Mouse (Mus musculus) midbrain, embryonic 16.5 days (tissue): ENCODE measurements around the gene Adnp. TPM values are rescaled to one million over a fixed set of nuclear protein-coding genes. Genes with fewer than 3 reads are reported as not detected.
A peak's percentile ranks its signal among the peaks of the same experiment; 100 is the strongest.

ENCODE experiments used
- ATAC-seq: fragments of 200-750 bp; cut with Nextera tagmentation; 2 replicates; pipeline ENCODE4 v1.8.0; 2017; ENCODE audit warnings: moderate TSS enrichment
- H3K27ac ChIP-seq: fragments of 300-500 bp; sonication (generic); 2 replicates; pipeline ENCODE4 v1.5.1; 2014; ENCODE audit warnings: mild to moderate bottlenecking, low read length, mixed read lengths
- H3K27me3 ChIP-seq: fragments of 300-500 bp; sonication (generic); 2 replicates; pipeline ENCODE4 v1.6.1; 2014; ENCODE audit warnings: low read depth, low read length, mixed read lengths; ENCODE audit not compliant: control insufficient read depth, insufficient read depth
- H3K36me3 ChIP-seq: fragments of 300-500 bp; sonication (generic); 2 replicates; pipeline ENCODE4 v1.6.1; 2014; ENCODE audit warnings: mild to moderate bottlenecking, low read length, moderate library complexity, mixed read lengths; ENCODE audit not compliant: control insufficient read depth, insufficient read depth
- H3K4me1 ChIP-seq: fragments of 300-500 bp; sonication (generic); 2 replicates; pipeline ENCODE4 v1.6.1; 2014; ENCODE audit warnings: mild to moderate bottlenecking, low read length, mixed read lengths; ENCODE audit not compliant: control insufficient read depth, insufficient read depth
- H3K4me2 ChIP-seq: fragments of 300-500 bp; sonication (generic); 2 replicates; pipeline ENCODE4 v1.6.1; 2014; ENCODE audit warnings: mild to moderate bottlenecking, low read length, mixed read lengths
- H3K4me3 ChIP-seq: fragments of 300-500 bp; sonication (generic); 2 replicates; pipeline ENCODE4 v1.5.1; 2014; ENCODE audit warnings: low read depth, mild to moderate bottlenecking, low read length, moderate library complexity, mixed read lengths
- H3K9ac ChIP-seq: fragments of 300-500 bp; sonication (generic); 2 replicates; pipeline ENCODE4 v1.6.1; 2014; ENCODE audit warnings: low read depth, low read length, mixed read lengths
- H3K9me3 ChIP-seq: fragments of 300-500 bp; sonication (generic); replicated peaks from 2 replicates; pipeline ENCODE4 v1.6.1; 2014; ENCODE audit warnings: mild to moderate bottlenecking, low read length, mixed read lengths; ENCODE audit not compliant: control insufficient read depth, poor library complexity, severe bottlenecking
- WGBS: fragments of 180-500 bp; shearing (Covaris S2); extraction: QIAGEN DNeasy Blood & Tissue Kit; methylation state at CpG from one replicate; pipeline ENCODE4 v1.1.7; 2014; 5-methylcytosine and 5-hydroxymethylcytosine counted together
- polyA plus RNA-seq: library from polyadenylated mRNA; unstranded; fragments of >200 nt; fragmentation: Nextera tagmentation; extraction: Ambion mirVana; gene quantifications from 2 replicates; pipeline ENCODE4 v1.2.1, GENCODE M21; 2015

The Adnp gene
- polyA plus RNA-seq, 1 experiment from 2014 or later = 2.8 TPM

DNA sequence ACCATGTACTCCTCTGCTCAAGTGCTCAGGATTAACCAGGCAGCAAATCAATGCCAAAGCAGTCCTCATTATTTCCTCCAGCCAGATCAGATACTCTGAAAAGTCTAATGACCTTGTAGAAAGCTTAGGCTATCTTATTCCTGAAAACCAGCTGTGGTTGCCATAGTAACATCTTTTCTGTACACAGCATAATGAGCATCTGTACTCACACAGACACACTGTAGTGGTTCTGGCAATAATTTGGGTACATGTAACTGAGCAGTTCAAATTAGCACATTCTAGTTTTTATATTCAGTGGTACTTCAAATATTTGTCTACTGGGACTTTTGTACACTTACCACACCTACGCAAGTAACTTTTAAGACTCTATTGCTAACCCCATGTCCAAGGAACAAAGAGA, 8.5 kb downstream of the Adnp start:
- no peaks in the 10 kb centered on the region for H3K9me3 ChIP-seq
- H3K4me2 ChIP-seq = 0 out of 2 replicates have a peak overlapping the region, but pooled peaks have one; percentile 9
- H3K27ac ChIP-seq = no peak overlapping the region
- no peak overlapping the region for H3K4me3 ChIP-seq
- 82% methylated on average over 1 of the region's 1 CpGs for WGBS
- no peaks in the 10 kb centered on the region for H3K27me3 ChIP-seq
- ATAC-seq = no peak
- no peak overlapping the region for H3K9ac ChIP-seq
- no peaks in the 10 kb centered on the region; the same call in 1 of the 2 replicates for H3K36me3 ChIP-seq
- H3K4me1 ChIP-seq = peaks cover 69% of the 10 kb centered on the region

DNA sequence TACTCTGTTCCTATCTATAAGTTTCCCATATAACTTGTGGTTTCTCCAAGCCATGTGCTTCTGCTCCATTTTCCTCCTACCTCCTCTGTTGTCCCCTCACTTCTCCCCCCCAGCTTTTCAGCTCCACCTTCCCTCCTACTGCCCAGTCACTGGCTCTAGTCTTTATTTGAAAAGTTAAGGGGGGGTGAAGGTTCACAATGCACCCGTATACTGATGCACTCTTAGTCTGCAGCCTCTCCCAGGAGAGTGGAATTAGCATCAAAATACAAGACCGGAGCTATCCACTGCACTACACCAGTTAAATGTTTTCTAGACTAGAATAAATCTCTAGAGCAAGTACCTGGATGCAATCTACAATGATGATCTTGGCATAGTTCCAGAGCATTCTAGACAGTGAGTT, 11.2 kb downstream of the Adnp start:
- no peaks in the 10 kb centered on the region for H3K27me3 ChIP-seq
- no peak overlapping the region for H3K4me2 ChIP-seq
- H3K9me3 ChIP-seq = no peaks in the 10 kb centered on the region
- H3K9ac ChIP-seq = no peak overlapping the region
- H3K4me3 ChIP-seq = no peak overlapping the region
- no peak overlapping the region for H3K27ac ChIP-seq
- no peak for ATAC-seq
- no peaks in the 10 kb centered on the region for H3K36me3 ChIP-seq
- 25% methylated on average over 2 of the region's 2 CpGs for WGBS
- peaks cover 66% of the 10 kb centered on the region for H3K4me1 ChIP-seq

GRCm38 (mm10) chr2:168193685-168194084, 13.2 kb downstream of the Adnp start:
- 83% methylated on average over 2 of the region's 2 CpGs for WGBS
- H3K9ac ChIP-seq = no peak overlapping the region
- H3K4me3 ChIP-seq = no peak overlapping the region
- no peak for ATAC-seq
- H3K9me3 ChIP-seq = no peaks in the 10 kb centered on the region
- H3K27ac ChIP-seq = no peak overlapping the region
- no peak overlapping the region for H3K4me2 ChIP-seq
- H3K27me3 ChIP-seq = no peaks in the 10 kb centered on the region
- peaks cover 52% of the 10 kb centered on the region for H3K4me1 ChIP-seq
- no peaks in the 10 kb centered on the region for H3K36me3 ChIP-seq

DNA sequence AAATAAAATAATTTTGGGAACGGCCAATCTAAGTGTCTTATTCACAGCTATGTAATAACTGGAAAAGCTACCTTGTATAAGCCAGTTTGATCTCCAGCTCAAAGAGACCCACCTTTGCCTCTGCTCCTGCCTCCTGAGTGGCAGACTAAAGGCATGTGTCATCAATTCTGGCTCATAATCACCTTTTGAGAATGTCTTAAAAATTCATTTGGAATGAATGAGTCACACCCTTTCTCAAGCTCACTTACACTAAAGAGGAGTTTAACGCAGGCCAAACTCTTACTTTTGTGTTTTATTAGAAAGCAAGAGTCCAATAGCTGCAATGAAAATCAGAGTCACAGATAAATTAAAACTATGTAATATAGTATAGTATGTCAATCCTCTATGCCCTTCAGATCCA, 15.1 kb downstream of the Adnp start:
- no peaks in the 10 kb centered on the region for H3K27me3 ChIP-seq
- no peak overlapping the region for H3K4me3 ChIP-seq
- H3K4me1 ChIP-seq = peaks cover 37% of the 10 kb centered on the region
- no peak overlapping the region for H3K9ac ChIP-seq
- no peaks in the 10 kb centered on the region for H3K9me3 ChIP-seq
- H3K36me3 ChIP-seq = no peaks in the 10 kb centered on the region; the same call in 1 of the 2 replicates
- no peak for ATAC-seq
- no peak overlapping the region for H3K27ac ChIP-seq
- no peak overlapping the region for H3K4me2 ChIP-seq
- WGBS = 90% methylated on average over 2 of the region's 2 CpGs

- Histone ChIP-seq H3K4me2 (no peak overlapping the region), H3K36me3 (0 out of 2 replicates have a peak, but pooled peaks cover 2% of the 10 kb centered on the region), H3K4me1 (no peaks in the 10 kb centered on the region), H3K9me3 (no peaks in the 10 kb centered on the region), H3K4me3 (no peak overlapping the region), H3K9ac (no peak overlapping the region), H3K27ac (no peak overlapping the region), H3K27me3 (no peaks in the 10 kb centered on the region)
- ATAC-seq = no peak
- 50% methylated on average over 7 of the region's 7 CpGs for WGBS
Observed at GRCm38 (mm10) chr2:168175946-168176345, 31.0 kb downstream of the Adnp start.

- 0 out of 2 replicates have a peak, but pooled peaks have one; percentile 34 for ATAC-seq
- no peaks in the 10 kb centered on the region for H3K9me3 ChIP-seq
- H3K36me3 ChIP-seq = no peaks in the 10 kb centered on the region
- 14% methylated on average over 13 of the region's 13 CpGs for WGBS
- no peak overlapping the region for H3K9ac ChIP-seq
- H3K4me1 ChIP-seq = peaks cover 7% of the 10 kb centered on the region
- H3K4me3 ChIP-seq = no peak overlapping the region
- no peak overlapping the region; the same call in 1 of the 2 replicates for H3K4me2 ChIP-seq
- H3K27ac ChIP-seq = no peak overlapping the region
- H3K27me3 ChIP-seq = no peaks in the 10 kb centered on the region
Observed at GRCm38 (mm10) chr2:168170167-168170685, 36.7 kb downstream of the Adnp start.

GRCm38 (mm10) chr2:168169800-168170113, 37.2 kb downstream of the Adnp start:
- Histone ChIP-seq H3K27me3 (no peaks in the 10 kb centered on the region), H3K4me1 (peaks cover 7% of the 10 kb centered on the region), H3K27ac (no peak overlapping the region), H3K4me3 (no peak overlapping the region), H3K36me3 (no peaks in the 10 kb centered on the region), H3K9me3 (no peaks in the 10 kb centered on the region), H3K4me2 (no peak overlapping the region), H3K9ac (no peak overlapping the region)
- no peak for ATAC-seq
- WGBS = 4% methylated on average over 9 of the region's 9 CpGs

GRCm38 (mm10) chr2:168168892-168169799, 37.8 kb downstream of the Adnp start:
- Histone ChIP-seq H3K4me2 (no peak overlapping the region), H3K36me3 (no peaks in the 10 kb centered on the region), H3K4me1 (peaks cover 7% of the 10 kb centered on the region), H3K27ac (no peak overlapping the region), H3K27me3 (no peaks in the 10 kb centered on the region), H3K9me3 (no peaks in the 10 kb centered on the region), H3K4me3 (no peak overlapping the region), H3K9ac (no peak overlapping the region)
- ATAC-seq = no peak
- 24% methylated on average over 9 of the region's 9 CpGs for WGBS

DNA sequence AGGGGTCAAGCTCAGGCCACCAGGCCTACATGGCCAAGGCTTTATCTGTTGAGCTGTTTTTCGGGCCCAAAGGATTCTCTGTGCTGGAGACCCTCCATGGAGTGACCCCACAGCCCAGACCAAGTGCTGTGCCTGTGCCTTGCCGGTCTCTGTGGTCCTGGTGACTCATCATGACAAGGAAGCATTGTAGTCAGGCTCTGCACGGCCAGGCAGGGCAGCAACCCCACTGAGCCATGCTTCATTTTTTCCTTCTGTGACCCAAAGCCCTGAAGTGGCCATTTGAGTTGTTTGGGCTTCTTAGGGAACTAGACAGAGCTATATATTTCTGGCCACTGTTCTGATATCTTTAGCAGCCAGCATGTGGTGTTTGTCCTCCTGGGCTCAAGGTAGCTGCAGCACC, 39.1 kb downstream of the Adnp start:
- no peak for ATAC-seq
- no peak overlapping the region for H3K4me3 ChIP-seq
- no peaks in the 10 kb centered on the region for H3K9me3 ChIP-seq
- no peak overlapping the region for H3K9ac ChIP-seq
- no peak overlapping the region for H3K27ac ChIP-seq
- peaks cover 7% of the 10 kb centered on the region for H3K4me1 ChIP-seq
- H3K4me2 ChIP-seq = no peak overlapping the region
- no peaks in the 10 kb centered on the region for H3K27me3 ChIP-seq
- 51% methylated on average over 3 of the region's 3 CpGs for WGBS
- H3K36me3 ChIP-seq = no peaks in the 10 kb centered on the region
